Mouse (Mus musculus) lung, postnatal 0 days (tissue): ENCODE measurements around the gene Srebf1.

ENCODE experiments used
- CTCF ChIP-seq: IDR thresholded peaks from 2 replicates; pipeline ENCODE4 v1.5.1; 2016; ENCODE audit warnings: antibody characterized with exemption, mild to moderate bottlenecking
- EP300 ChIP-seq: IDR thresholded peaks from 2 replicates; pipeline ENCODE4 v1.6.1; 2016; ENCODE audit warnings: antibody characterized with exemption, mild to moderate bottlenecking, control low read depth

DNA sequence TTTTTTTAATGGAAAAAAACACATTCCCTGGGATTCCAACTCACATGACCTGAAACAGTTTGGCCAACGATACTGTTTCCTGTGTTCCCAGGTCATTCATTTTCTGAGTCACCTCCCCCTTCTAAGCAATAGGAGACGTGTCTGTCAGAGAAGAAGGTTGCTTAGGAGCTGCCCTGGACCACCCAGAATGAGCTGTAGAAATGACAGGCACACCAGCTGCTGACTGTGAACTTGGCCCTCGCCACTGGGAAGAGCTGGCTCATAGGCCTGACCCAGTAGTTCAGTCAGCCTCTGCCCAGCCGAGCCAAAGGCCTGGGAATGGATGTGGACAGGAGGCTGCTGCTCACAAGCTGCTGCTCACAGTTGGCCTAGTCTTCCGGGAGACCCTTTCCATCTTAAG, 57.3 kb downstream of the Srebf1 start:
- TF ChIP-seq CTCF: no peak
- TF ChIP-seq EP300: 0 out of 2 replicates have a peak, but pooled peaks have one; percentile 16
